In the genomic region with DNA sequence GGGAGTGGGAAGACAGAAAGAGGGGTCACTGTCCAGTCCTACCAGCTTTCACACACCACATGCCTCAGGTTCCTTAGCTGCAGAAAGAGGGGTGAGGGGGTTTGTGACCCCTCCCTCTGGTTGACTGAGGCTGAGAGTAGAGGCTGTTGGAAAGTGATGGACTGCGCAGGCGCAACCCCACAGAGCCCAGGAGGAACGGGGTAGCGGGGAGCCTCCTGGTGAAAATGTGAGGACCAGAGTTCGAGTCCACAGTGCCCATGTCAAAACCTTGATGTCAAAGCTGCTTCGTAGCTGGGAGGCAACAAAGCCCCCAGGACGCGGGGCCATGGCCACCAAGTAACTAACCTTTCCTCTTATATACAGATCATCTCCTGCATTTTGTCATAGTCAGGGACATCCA, we compare ENCODE assay signal across 22 mouse cellular contexts. TPM values are rescaled to one million over a fixed set of nuclear protein-coding genes. Genes with fewer than 3 reads are reported as not detected.
A peak's percentile ranks its signal among the peaks of the same experiment; 100 is the strongest.
DNase-seq lines count a peak whose midpoint lies in the region; TF ChIP-seq lines count a peak whose summit lies in the region.
"Had no signal": no experiment of that assay in that cellular context is flagged by ENCODE, and none has a peak within 500 bp of the region (broad histone marks: within the 10 kb centered on the region; RNA-seq: fewer than 3 reads in every experiment).

No protein-coding gene starts in this region.

- H3K4me1 ChIP-seq in limb, embryonic 10.5 days: peaks cover 16% of the 10 kb centered on the region
- peaks cover 4% of the 10 kb centered on the region for H3K4me1 ChIP-seq in cerebellum, adult 2 months (ENCODE audit: control insufficient read depth, insufficient read depth, low read length)
- H3K4me1 ChIP-seq: embryonic facial prominence, embryonic 12.5 days; hindbrain, embryonic 15.5 days; neural tube, embryonic 12.5 days had no signal

- peaks cover 100% of the 10 kb centered on the region for H3K27me3 ChIP-seq in limb, embryonic 10.5 days (ENCODE audit: low read depth, poor library complexity, severe bottlenecking)
- no peaks in the 10 kb centered on the region; the same call in 1 of the 2 replicates for H3K27me3 ChIP-seq in cerebellum, adult 2 months (ENCODE audit: control insufficient read depth, insufficient read depth, low read length)

- TF ChIP-seq CTCF in cerebellum, adult 2 months (IDR thresholded peaks at IDR 0.05; ENCODE audit: borderline replicate concordance, insufficient read depth, low read depth, low read length): no peak

- TF ChIP-seq POLR2A in cerebellum, adult 2 months (IDR thresholded peaks at IDR 0.05; ENCODE audit: borderline replicate concordance, insufficient read depth, low read length): no peak

- DNase-seq in layer of hippocampus, adult 11-12 months (ENCODE audit: low spot score): peak; percentile 7
- no peak for DNase-seq in layer of hippocampus, postnatal 36 days
- peak; percentile 1 for DNase-seq in ovary, postnatal 36 days (ENCODE audit: low spot score)
- no peak for DNase-seq in ovary, postnatal 14 days (ENCODE audit: low spot score)
- peak; percentile 22 for DNase-seq in limb, embryonic 10.5 days (ENCODE audit: low spot score)
- DNase-seq in right cerebral cortex, postnatal 14 days: peak; percentile 5
- no peak for DNase-seq in cerebellum, adult 2 months
- no peak for DNase-seq in liver
- DNase-seq: adrenal gland, adult 8-10 months; cerebellum, adult 11-12 months; heart, adult 2 months; kidney, adult 8-10 months; thymus, adult 2 months had no signal

- no peak overlapping the region for H3K4me3 ChIP-seq in limb, embryonic 10.5 days
- H3K4me3 ChIP-seq in cerebellum, adult 2 months (replicated peaks; ENCODE audit: insufficient read depth, low read depth, low read length): no peak overlapping the region
- H3K4me3 ChIP-seq: embryonic facial prominence, embryonic 12.5 days; heart, adult 2 months; hindbrain, embryonic 15.5 days; layer of hippocampus, adult 2 months; midbrain, embryonic 12.5 days; neural tube, embryonic 12.5 days had no signal

- 81% methylated on average over 8 of the region's 8 CpGs for WGBS in limb, embryonic 10.5 days
- WGBS in cerebellum, adult 2 months: 84% methylated on average over 8 of the region's 8 CpGs

- no peaks in the 10 kb centered on the region for H3K36me3 ChIP-seq in limb, embryonic 10.5 days
- H3K36me3 ChIP-seq: embryonic facial prominence, embryonic 12.5 days; hindbrain, embryonic 15.5 days; neural tube, embryonic 12.5 days had no signal

- no peak overlapping the region for H3K27ac ChIP-seq in limb, embryonic 10.5 days
- H3K27ac ChIP-seq in cerebellum, adult 2 months (ENCODE audit: insufficient read depth, low read length): no peak overlapping the region
- H3K27ac ChIP-seq: embryonic facial prominence, embryonic 12.5 days; heart, adult 2 months; hindbrain, embryonic 15.5 days; layer of hippocampus, adult 2 months; macrophage; midbrain, embryonic 12.5 days; neural tube, embryonic 12.5 days had no signal

- H3K9me3 ChIP-seq in limb, embryonic 10.5 days (replicated peaks): no peaks in the 10 kb centered on the region
- H3K9me3 ChIP-seq: embryonic facial prominence, embryonic 12.5 days; hindbrain, embryonic 15.5 days; midbrain, embryonic 12.5 days; neural tube, embryonic 12.5 days had no signal

RNA-seq across cellular contexts. Expression of gene Nfic, which starts 2.2 kb away (rescaled TPM):
- 10 to 100 TPM; 55.3 to 55.8 TPM for total RNA-seq in layer of hippocampus, postnatal 36 days (2021)
- 9.3 and 19.8 TPM in 2 replicates for polyA plus RNA-seq in limb, embryonic 10.5 days (2016; fragmentation: Nextera tagmentation; extraction: Ambion mirVana)
- 103 and 108 TPM in 2 replicates for polyA plus RNA-seq in cerebellum, adult 2 months (2012; rRNA removed)

RNA-seq across cellular contexts. Expression of gene Celf5, which starts 24.9 kb away (rescaled TPM):
- total RNA-seq in layer of hippocampus, postnatal 36 days (2021): 100 to 1,000 TPM; 273 to 281 TPM
- 0.24 and 0.48 TPM in 2 replicates for polyA plus RNA-seq in limb, embryonic 10.5 days (2016; fragmentation: Nextera tagmentation; extraction: Ambion mirVana)
- polyA plus RNA-seq in cerebellum, adult 2 months (2012; rRNA removed): 57.3 and 60.6 TPM in 2 replicates
- total RNA-seq: gastrocnemius, postnatal 36 days had no signal
- polyA plus RNA-seq: liver, embryonic 11.5 days; liver, postnatal 0 days had no signal

RNA-seq across cellular contexts. Expression of gene Ncln, which starts 38.6 kb away (rescaled TPM):
- 10 to 100 TPM; 77.1 to 90.0 TPM for total RNA-seq in layer of hippocampus, postnatal 36 days (2021)
- polyA plus RNA-seq in limb, embryonic 10.5 days (2016; fragmentation: Nextera tagmentation; extraction: Ambion mirVana): 100 and 102 TPM in 2 replicates
- 112 and 116 TPM in 2 replicates for polyA plus RNA-seq in cerebellum, adult 2 months (2012; rRNA removed)

RNA-seq across cellular contexts. Expression of gene S1pr4, which starts 42.3 kb away (rescaled TPM):
- under 1 TPM; 0.40 to 0.65 TPM for total RNA-seq in layer of hippocampus, postnatal 36 days (2021)
- 0.34 and 0.39 TPM in 2 replicates for polyA plus RNA-seq in limb, embryonic 10.5 days (2016; fragmentation: Nextera tagmentation; extraction: Ambion mirVana)
- polyA plus RNA-seq in cerebellum, adult 2 months (2012; rRNA removed): 0.67 and 1.1 TPM in 2 replicates

Comparison
In these comparisons a context has a peak if more than half of its experiments do, and no peak if none do; other contexts are left out.
1. DNase-seq: peak in layer of hippocampus, adult 11-12 months (single experiment), ovary, postnatal 36 days (single experiment), limb, embryonic 10.5 days (single experiment) and right cerebral cortex, postnatal 14 days (single experiment); none in layer of hippocampus, postnatal 36 days (0 of 2), ovary, postnatal 14 days (single experiment), cerebellum, adult 2 months (0 of 2) and liver (single experiment).
2. RNA of gene Celf5, which starts 24.9 kb away (polyA plus RNA-seq): 57.3 to 60.6 TPM in cerebellum, adult 2 months; 0.24 to 0.48 TPM in limb, embryonic 10.5 days; every median in the first group is over 10 times any median in the second.